ENCODE assay signal across 19 mouse cellular contexts in the genomic region with DNA sequence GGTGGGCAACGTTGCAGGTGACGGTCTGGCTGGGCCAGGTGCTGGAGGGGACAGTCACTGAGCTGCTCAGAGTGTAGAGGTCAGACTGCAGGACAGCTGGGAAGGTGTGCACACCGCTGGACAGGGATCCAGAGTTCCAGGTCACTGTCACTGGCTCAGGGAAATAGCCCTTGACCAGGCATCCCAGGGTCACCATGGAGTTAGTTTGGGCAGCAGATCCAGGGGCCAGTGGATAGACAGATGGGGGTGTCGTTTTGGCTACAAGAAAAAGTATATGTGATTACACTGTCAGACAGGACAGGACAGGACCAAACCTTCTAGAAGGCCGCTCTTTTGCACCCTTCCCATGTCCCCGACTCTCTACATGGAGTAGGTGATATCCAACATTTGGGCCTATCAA.
"Had no signal": no experiment of that assay in that cellular context is flagged by ENCODE, and none has a peak within 500 bp of the region (broad histone marks: within the 10 kb centered on the region; RNA-seq: fewer than 3 reads in every experiment).

No protein-coding gene starts in this region.

- H3K4me3 ChIP-seq: liver, embryonic 12.5 days; midbrain, embryonic 10.5 days; midbrain, embryonic 12.5 days; myocyte; neural tube, embryonic 13.5 days; neural tube, embryonic 15.5 days had no signal

- H3K9ac ChIP-seq: liver, embryonic 12.5 days; liver, embryonic 14.5 days; lung, embryonic 14.5 days; midbrain, embryonic 12.5 days; neural tube, embryonic 13.5 days; neural tube, embryonic 15.5 days had no signal

- H3K9me3 ChIP-seq: liver, embryonic 12.5 days; midbrain, embryonic 10.5 days; midbrain, embryonic 12.5 days; neural tube, embryonic 13.5 days; neural tube, embryonic 15.5 days had no signal

- H3K4me1 ChIP-seq: liver, embryonic 12.5 days; midbrain, embryonic 10.5 days; midbrain, embryonic 12.5 days; neural tube, embryonic 13.5 days; neural tube, embryonic 15.5 days had no signal

- H3K27me3 ChIP-seq: liver, embryonic 12.5 days; midbrain, embryonic 12.5 days; neural tube, embryonic 13.5 days; neural tube, embryonic 15.5 days had no signal

- ATAC-seq: liver, embryonic 12.5 days; midbrain, embryonic 16.5 days had no signal

- H3K36me3 ChIP-seq: liver, embryonic 12.5 days; midbrain, embryonic 10.5 days; midbrain, embryonic 12.5 days; neural tube, embryonic 13.5 days; neural tube, embryonic 15.5 days had no signal

- H3K27ac ChIP-seq: liver, embryonic 12.5 days; liver, embryonic 14.5 days; midbrain, embryonic 10.5 days; midbrain, embryonic 12.5 days; neural tube, embryonic 13.5 days; neural tube, embryonic 15.5 days had no signal

- DNase-seq: lung, adult 18-20 months; lung, embryonic 14.5 days; lung, postnatal 10 days; midbrain, embryonic 14.5 days; retina, postnatal 1 day; right cerebral cortex, adult 18-20 months; right cerebral cortex, postnatal 25 days; right cerebral cortex, postnatal 4 days; thymus, adult 18-20 months; thymus, postnatal 14 days; thymus, postnatal 36 days had no signal

- H3K4me2 ChIP-seq: liver, embryonic 12.5 days; lung, embryonic 14.5 days; midbrain, embryonic 12.5 days; neural tube, embryonic 13.5 days; neural tube, embryonic 15.5 days had no signal
